Mouse (Mus musculus): ENCODE measurements at regions not wholly inside any gene's neighbourhood (a gene's known extent, or its start where the extent isn't known, plus 50 kb on each side); places are given as distances from the start of the nearest gene placed in this dataset.
A peak's percentile ranks its signal among the peaks of the same experiment; 100 is the strongest.

GRCm38 (mm10) chr11:24340677-24341076 lies 262.8 kb downstream of the Bcl11a start:
- no peak for DNase-seq (ENCODE audit: low spot score)

GRCm38 (mm10) chr11:24341650-24342049 lies 263.8 kb downstream of the Bcl11a start:
- DNase-seq (ENCODE audit: low spot score): no peak

DNA sequence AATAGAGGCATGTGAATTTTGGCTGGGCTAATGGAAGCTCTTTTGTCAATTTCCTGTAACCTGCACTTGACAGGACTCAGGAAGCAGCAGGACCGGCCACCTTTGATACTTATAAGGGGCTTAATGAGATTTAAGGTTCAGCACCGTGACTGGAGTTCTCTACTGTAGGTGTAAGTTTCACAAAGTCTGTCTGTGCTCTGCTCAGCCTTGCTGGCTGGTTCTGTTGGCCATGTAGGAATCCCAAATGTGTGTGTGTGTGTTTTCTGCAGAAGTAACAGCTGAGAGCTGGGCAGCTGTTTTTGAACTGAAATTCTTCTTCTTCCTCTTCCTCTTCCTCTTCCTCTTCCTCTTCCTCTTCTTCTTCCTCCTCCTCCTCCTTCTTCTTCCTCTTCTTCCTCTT lies 264.3 kb downstream of the Bcl11a start:
- DNase-seq (ENCODE audit: low spot score): no peak

- peak; percentile 22 for DNase-seq (ENCODE audit: low spot score)
Observed at GRCm38 (mm10) chr11:24342732-24343131, 264.9 kb downstream of the Bcl11a start.

DNA sequence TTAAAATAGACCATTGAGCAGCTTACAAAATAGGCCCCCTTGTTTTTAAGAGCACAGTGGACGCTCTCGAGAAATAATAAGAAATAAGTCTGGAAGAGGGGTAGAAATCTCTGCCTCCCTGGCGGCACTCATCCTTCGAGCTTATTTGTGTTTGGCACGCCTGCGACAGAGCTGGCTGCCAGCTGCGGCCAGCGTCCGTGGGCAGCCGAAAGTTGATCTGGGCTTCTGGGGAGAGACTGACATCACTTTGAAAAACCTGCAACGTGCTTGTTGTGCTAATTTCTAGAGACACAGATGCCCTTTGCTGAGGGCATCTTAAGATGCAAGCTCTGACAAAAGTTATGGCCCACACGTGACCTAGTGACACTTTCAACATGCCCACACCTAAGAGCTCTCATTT lies 269.4 kb downstream of the Bcl11a start:
- DNase-seq (ENCODE audit: low spot score): no peak

DNA sequence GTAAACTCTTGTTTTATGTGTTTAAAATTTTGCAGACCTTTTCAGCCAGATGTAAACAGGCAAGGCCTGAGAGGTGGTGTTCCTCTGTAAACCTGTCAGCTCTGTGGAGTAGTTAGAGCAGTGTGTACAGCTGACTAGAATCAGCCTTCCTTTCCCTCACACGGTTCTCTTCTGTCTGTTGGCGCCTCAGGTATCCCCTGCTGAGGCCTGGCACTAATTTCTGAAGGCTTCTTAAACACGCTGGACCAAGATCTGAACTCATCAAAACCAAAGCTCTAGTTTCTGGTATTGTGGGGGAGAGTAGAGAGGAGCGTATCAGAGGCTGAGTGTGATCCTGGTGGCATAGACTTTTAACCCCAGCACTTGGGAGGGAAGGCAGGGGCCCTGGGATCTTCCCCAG lies 270.9 kb downstream of the Bcl11a start:
- no peak for DNase-seq (ENCODE audit: low spot score)

- no peak for DNase-seq (ENCODE audit: low spot score)
Observed at GRCm38 (mm10) chr11:24349967-24350643, 272.2 kb downstream of the Bcl11a start.

DNA sequence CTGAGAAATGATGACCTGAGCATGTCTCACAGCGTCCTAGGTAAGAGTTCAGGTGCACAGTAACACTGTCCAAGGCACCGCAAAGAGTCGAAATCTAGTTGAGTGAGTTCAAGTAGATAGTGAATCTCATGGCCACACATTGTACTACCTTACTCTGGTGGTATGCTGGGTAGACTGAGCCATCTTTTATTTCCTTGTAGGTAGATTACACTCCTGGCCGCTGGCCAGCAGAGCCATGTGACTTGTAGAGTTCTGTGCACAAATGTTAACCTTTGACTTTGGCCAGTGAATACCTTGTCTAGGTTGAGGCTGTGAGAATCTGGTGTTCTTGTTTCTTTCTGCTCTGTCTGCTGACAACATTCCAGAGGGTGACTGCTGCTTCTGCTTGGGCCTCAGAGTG lies 273.0 kb downstream of the Bcl11a start:
- no peak for DNase-seq (ENCODE audit: low spot score)

DNA sequence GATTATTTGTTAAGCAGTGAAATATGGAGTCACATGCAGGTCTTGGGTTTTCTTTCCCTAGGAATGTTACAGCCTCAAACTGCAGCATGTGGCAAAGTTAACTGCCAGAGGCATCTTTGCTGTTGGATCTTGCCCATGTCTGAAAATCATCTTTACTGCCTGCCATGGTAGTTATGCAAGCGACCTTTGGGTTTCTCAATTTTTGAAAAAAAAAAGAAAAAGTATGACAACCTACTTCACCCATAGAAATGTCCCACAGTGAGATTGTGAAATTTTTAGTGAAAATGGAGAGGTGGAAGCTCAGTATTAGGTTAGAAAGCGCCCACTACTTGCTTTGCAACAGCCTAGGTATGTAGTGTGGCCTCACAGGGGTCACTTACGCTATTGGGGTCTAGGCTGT lies 274.2 kb downstream of the Bcl11a start:
- no peak for DNase-seq (ENCODE audit: low spot score)

DNA sequence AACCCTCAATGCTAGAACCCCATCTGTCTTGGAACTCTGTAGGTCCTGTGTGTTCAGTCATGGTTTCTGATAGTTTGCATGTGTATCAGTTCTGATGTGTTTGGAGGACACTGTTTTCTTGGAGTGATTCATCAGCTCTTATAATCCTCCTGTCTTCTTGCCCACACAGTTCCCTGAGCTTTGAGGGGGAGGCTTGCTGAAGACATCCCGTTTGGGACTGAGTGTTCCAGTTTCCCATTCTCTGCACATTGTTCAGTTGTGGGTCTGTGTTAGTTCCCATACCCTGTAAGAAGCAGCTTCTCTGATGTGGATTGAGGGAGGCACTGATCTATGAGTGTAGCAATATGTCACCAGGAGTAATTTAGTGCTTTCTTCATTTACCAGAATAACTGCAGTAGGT lies 275.2 kb downstream of the Bcl11a start:
- DNase-seq (ENCODE audit: low spot score): no peak

DNA sequence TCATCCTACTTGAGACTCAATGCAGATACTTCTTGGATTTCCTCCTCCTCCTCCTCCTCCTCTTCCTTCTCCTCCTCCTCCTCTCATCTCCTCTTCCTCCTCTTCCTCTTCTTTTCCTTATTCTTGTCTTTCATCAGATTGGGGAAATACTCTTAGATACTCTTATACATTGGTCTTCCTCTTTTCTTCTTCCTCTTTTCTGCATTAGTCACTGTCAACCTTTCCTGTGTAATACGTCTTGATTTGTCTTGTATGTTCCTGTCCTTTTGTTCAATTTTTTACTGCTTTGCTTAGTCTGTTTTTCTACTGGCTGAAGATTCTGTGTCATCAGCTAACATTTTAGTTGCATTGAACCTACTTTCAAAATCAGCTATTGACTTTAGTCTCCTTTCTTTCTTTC lies 279.5 kb downstream of the Bcl11a start:
- no peak for DNase-seq (ENCODE audit: low spot score)

GRCm38 (mm10) chr11:24359086-24359485 lies 281.2 kb downstream of the Bcl11a start:
- no peak for DNase-seq (ENCODE audit: low spot score)

DNA sequence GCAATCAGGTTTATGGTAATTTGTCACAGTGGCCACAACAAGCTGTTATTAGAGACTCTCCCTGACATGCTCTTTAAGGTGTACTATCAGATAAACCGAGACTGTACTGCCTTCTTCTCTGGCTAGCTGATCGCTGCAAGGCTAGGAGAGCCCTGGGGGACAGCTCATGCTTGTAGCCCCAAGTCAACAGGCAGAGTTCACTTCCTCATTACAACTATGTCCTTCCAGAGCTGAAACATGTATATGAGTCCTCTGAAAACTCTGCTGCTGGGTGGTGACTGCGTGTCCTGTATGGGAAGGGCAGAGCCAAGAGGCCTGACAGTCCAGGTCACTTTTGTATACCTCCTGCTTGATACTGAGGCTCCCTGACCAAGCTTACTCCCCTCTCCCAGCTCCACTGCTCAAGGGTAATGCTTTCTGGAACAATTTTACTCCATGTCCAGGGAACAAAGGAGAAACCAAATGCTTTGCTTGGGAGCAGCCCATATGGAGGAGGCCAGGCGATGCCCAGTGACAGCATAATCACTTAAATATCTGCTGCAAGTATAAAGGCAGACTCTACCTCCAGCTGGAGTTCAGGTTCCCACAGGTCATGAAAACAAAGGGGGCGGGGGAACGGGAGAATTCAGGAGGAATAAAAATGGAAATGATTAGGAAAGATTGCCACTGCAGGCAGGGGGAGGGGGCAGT lies 284.3 kb downstream of the Bcl11a start:
- no peak for DNase-seq (ENCODE audit: low spot score)

DNA sequence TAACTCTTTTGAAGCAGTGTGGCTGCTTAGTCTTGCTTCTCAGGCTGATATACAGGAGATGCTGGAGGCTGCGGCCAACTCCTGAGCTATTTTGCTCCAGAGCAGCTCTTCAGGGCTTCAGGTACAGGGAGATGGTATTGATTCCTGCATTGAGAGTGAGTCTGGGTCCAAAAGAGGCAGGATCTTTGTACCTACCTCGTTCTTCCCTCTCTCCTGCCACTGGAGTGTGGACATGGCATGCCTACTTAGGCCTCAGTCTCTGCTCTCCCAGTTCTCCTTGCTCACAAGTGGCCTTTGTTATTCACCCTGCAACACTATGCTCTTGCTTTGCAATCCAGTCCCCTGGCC lies 284.8 kb downstream of the Bcl11a start:
- DNase-seq (ENCODE audit: low spot score): no peak

- no peak for DNase-seq (ENCODE audit: low spot score)
Observed at GRCm38 (mm10) chr11:24363418-24364364, 285.8 kb downstream of the Bcl11a start.

GRCm38 (mm10) chr11:24370198-24370860 lies 292.5 kb downstream of the Bcl11a start:
- DNase-seq (ENCODE audit: low spot score): no peak

DNA sequence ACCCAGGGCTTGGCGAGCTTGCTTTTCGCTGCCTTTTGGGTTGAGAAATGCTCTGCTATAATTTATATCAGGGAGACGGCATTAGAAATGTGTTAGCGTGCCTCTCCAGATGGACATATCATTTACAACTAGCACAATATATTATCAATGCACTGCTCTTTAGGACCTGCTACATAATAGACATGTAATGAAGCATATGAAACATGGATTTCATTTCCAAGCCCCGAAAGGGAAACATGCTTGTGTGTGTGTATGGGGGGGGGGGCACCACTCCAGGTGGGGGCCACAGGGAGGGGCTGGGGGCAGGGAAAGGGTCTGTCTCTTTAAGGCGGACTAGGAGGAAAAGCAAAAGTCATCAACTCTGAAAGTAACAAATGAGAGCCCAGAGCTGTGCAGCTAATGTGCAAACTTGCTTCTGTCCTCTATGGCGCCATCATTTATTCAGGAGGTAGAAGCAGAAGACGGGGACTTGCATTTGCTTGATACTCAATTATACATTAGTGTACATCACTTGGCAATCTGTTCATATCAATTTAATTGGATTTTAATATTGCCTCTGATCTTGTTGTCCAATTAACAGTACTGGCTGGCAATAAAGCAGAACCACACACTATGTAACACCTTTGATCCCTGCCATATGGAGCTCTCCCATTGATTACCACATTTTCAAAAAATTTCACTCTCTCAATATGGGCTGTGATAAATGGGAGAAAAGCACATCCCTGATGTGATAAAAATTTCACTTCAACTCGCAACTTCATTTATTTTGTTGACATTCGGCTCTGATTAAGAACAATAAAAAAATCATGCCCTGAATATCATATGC lies 293.2 kb downstream of the Bcl11a start:
- no peak for DNase-seq (ENCODE audit: low spot score)

DNA sequence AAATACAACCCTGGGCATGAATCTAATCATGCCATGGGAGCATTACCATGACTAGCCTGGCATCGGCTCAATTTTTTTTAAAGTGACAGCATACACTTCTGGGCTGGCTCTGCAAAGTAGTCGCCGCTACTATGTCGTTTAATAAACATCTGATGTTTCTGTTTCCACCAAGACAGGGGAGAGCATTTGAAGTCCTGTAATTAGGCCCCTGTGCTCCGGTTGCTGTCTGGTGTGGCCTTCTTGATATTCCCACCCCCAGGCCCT lies 293.8 kb downstream of the Bcl11a start:
- no peak for DNase-seq (ENCODE audit: low spot score)

DNA sequence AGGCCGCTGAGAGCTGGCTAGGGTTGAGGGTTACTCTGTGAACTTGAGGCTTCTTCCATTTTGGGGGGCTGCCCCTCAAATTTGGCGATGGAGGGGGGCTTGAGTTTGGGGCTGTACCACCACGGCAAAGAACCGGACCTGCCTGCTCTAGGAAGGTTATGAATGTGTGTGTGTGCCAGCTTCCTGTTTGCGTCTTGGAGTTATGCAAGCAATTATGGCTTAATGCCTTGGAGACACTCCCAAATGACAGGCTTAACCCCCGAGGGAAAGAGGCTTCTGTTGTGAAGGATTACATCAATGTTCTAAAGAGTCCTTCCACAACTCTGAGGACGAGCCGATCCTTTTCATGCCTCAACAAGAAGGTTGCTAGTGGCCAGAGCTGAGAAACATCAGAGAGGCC lies 294.1 kb downstream of the Bcl11a start:
- DNase-seq (ENCODE audit: low spot score): peak; percentile 30

DNA sequence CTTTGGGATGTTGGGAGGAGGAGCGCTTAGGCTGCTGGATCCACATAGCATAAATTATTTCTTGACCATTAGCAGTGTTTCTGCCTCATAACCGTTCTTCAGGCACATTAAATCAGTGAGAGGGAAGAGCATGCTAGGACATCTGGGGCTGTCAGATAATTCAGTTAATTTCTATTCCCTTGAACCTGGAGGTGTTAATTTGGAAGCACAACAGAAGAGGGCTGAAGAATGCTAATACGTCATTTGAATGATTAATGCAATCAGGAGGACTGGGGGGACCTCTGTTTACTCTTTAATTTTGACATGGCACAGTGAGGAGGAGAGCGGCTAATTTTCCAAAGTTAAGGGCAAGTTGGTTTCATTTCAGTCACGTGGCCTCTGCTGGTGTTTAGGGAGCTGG lies 294.8 kb downstream of the Bcl11a start:
- no peak for DNase-seq (ENCODE audit: low spot score)

GRCm38 (mm10) chr11:24373301-24373700 lies 295.4 kb downstream of the Bcl11a start:
- no peak for DNase-seq (ENCODE audit: low spot score)

GRCm38 (mm10) chr11:24377530-24377929 lies 299.7 kb downstream of the Bcl11a start:
- no peak for DNase-seq (ENCODE audit: low spot score)
